Mouse (Mus musculus) CD4-positive naive resting alpha-beta T cell, adult 76 days (primary cell): ENCODE results near the gene Hs6st3. TPM values are rescaled to one million over a fixed set of nuclear protein-coding genes. Genes with fewer than 3 reads are reported as not detected.

Source experiments
- total RNA-seq: library from RNA; stranded (reverse); gene quantifications from one replicate; pipeline ENCODE4 v1.2.4, GENCODE M21; 2023

Hs6st3 gene
- not detected for total RNA-seq

DNA sequence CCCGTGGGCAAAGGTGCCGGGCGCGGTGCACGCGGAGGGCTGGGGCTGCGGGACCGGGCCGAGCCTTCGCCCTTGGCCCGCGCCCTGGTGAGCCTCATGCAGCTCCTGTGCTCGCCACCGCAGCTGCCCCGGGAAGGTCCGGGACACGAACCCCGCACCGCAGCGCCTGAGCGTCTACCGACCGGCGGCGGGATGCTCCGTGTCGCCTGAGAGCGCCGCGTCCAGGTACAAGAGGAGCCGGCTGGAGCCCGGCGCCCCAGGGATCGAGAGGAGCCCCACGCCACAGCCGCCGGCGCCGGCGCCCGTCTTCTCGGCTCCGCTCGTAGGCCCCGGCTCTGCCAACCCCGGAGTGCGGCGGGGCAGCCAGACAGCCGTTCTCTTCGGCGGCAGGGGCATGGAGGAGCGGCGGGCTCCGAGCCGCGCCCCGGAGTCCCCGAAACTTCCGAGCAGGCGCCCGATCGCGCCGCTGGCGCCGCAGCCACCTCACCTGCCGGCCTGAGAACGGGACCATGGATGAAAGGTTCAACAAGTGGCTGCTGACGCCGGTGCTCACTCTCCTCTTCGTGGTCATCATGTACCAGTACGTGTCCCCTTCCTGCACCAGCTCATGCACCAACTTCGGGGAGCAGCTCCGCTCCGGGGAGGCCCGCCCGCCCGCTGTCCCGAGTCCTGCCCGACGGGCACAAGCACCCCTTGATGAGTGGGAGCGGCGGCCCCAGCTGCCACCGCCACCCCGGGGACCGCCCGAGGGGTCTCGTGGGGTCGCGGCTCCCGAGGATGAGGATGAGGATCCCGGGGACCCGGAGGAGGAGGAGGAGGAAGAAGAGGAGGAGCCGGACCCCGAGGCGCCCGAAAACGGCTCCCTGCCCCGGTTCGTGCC is at the start of gene Hs6st3:
Gene Hs6st3, plus strand, starts transcription at position 436 of the 880 bp plus-strand sequence.

DNA sequence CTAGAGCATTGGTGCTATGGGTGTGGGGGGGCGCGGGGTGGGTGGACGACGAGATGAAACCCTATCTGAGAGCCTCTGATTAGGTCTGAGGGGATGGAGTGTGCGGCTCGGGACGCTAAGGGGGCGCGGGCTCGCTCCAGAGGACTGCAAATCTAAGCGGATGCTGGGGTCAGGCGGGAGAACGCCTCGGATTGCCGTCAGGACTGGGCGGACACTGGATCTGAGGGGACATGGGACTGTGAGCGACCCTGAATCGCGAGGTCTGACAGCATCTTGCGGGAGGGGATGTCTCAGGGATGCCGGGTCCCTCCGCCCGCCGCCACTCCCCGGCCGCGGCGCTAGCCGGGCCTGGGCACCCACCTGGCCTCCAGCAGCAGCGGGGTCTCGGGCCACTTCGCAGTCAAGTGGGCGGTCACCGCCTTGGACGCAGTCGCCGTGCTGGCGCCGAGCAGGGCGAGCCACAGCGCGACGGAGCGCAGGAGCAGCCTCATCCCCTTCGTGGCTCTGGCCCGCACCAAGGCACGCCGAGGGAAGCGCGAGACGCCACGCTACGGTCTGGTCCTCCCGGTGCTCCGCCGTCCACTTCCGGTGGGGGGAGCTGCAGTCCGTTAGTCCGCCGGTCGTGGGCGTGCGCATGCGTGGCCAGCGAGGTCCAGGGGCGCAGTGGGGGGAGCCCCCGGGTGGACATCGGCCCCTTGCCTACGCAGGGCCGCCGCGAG is 39.1 kb upstream of the Hs6st3 start, which contains the start of gene Uggt2:
Gene Uggt2, minus strand, starts transcription at position 580 of the 719 bp plus-strand sequence.

Other genes starting within 250 kb of the Hs6st3 start
- gene Dzip1, start 212.9 kb upstream of the Hs6st3 start, total RNA-seq = 72.7 TPM
- gene Dnajc3, start 200.4 kb upstream of the Hs6st3 start, total RNA-seq = 43.3 TPM
- gene Uggt2, start 38.9 kb upstream of the Hs6st3 start, total RNA-seq = 1.1 TPM